Mouse (Mus musculus): ENCODE data around the gene Pde4d. TPM values are rescaled to one million over a fixed set of nuclear protein-coding genes. Genes with fewer than 3 reads are reported as not detected.

Pde4d gene
- total and polyA plus RNA-seq, 3 experiments, result 18.5 to 18.8 TPM; not detected in 1

- no peak overlapping the region for H3K27ac ChIP-seq (ENCODE audit: control insufficient read depth, low read depth, low read length)
- no peaks in the 10 kb centered on the region for H3K79me2 ChIP-seq (ENCODE audit: control insufficient read depth, insufficient read depth, low read length, poor library complexity)
- TF ChIP-seq ZC3H11A (IDR thresholded peaks at IDR 0.05; ENCODE audit: low read depth, low read length) (no peak), SMC3 (IDR thresholded peaks at IDR 0.05; ENCODE audit: low read depth, low read length) (no peak), SIN3A (IDR thresholded peaks at IDR 0.05; ENCODE audit: low read length) (no peak), ELF1 (IDR thresholded peaks at IDR 0.05; ENCODE audit: low read depth, low read length) (no peak), POLR2AphosphoS5 (IDR thresholded peaks at IDR 0.05; ENCODE audit: borderline replicate concordance, low read depth, low read length) (no peak), ETS1 (IDR thresholded peaks at IDR 0.05; ENCODE audit: low read depth, low read length) (no peak), NELFE (IDR thresholded peaks at IDR 0.05; ENCODE audit: low read depth, low read length) (no peak), ZNF384 (IDR thresholded peaks at IDR 0.05; ENCODE audit: low read depth, low read length) (no peak), TBP (IDR thresholded peaks at IDR 0.05; ENCODE audit: low read depth, low read length) (no peak), MEF2A (IDR thresholded peaks at IDR 0.05; ENCODE audit: extremely low read depth, insufficient replicate concordance, low read depth, low read length, poor library complexity, severe bottlenecking) (no peak), KAT2A (conservative IDR thresholded peaks at IDR 0.05; ENCODE audit: low read depth, low read length) (no peak), GATA1 (IDR thresholded peaks at IDR 0.05; ENCODE audit: low read depth, low read length) (no peak), ZKSCAN1 (IDR thresholded peaks at IDR 0.05; ENCODE audit: low read depth, low read length) (no peak), CHD1 (IDR thresholded peaks at IDR 0.05; ENCODE audit: low read depth, low read length) (no peak), E2F4 (IDR thresholded peaks at IDR 0.05; ENCODE audit: borderline replicate concordance, low read depth, low read length) (no peak), GABPA (IDR thresholded peaks at IDR 0.05; ENCODE audit: low read depth, low read length) (no peak), TCF12 (IDR thresholded peaks at IDR 0.05; ENCODE audit: low read depth, low read length) (no peak), MAFK (IDR thresholded peaks at IDR 0.05; ENCODE audit: borderline replicate concordance, low read depth, low read length) (no peak)
- H3K36me3 ChIP-seq (ENCODE audit: control insufficient read depth in 1 of 2, insufficient read depth in 2 of 2, low read length in 2 of 2), result 0 out of 4 replicates have a peak, but pooled peaks cover 0 to 2% of the 10 kb centered on the region in 2 experiments
- DNase-seq (ENCODE audit: low read depth, low spot score), result no peak
- H3K4me1 ChIP-seq (ENCODE audit: control insufficient read depth in 1 of 2, insufficient read depth in 2 of 2, low read length in 2 of 2), result peaks cover 0 to 2% of the 10 kb centered on the region in 2 experiments; a peak in 1 of 4 replicates
- no peaks in the 10 kb centered on the region for H3K9me3 ChIP-seq (replicated peaks; ENCODE audit: insufficient read depth, low read length)
- no peak overlapping the region for H3K4me3 ChIP-seq (ENCODE audit: control insufficient read depth in 1 of 2, insufficient read depth in 1 of 2, low read depth in 2 of 2, low read length in 2 of 2)
- peaks cover 0 to 13% of the 10 kb centered on the region in 2 experiments; a peak in 2 of 4 replicates for H3K27me3 ChIP-seq (ENCODE audit: control insufficient read depth in 1 of 2, insufficient read depth in 2 of 2, low read length in 2 of 2)
- no peak overlapping the region for H3K9ac ChIP-seq (ENCODE audit: control insufficient read depth, low read depth, low read length, poor library complexity, severe bottlenecking)
These were observed 1159.5 kb downstream of the Pde4d start for GRCm38 (mm10) chr13:109609106-109609804.

GRCm38 (mm10) chr13:109609805-109610187, 1160.0 kb downstream of the Pde4d start:
- no peak overlapping the region for H3K4me3 ChIP-seq (ENCODE audit: control insufficient read depth in 1 of 2, insufficient read depth in 1 of 2, low read depth in 2 of 2, low read length in 2 of 2)
- peaks cover 0 to 13% of the 10 kb centered on the region in 2 experiments; a peak in 2 of 4 replicates for H3K27me3 ChIP-seq (ENCODE audit: control insufficient read depth in 1 of 2, insufficient read depth in 2 of 2, low read length in 2 of 2)
- H3K9me3 ChIP-seq (replicated peaks; ENCODE audit: insufficient read depth, low read length), result no peaks in the 10 kb centered on the region
- H3K27ac ChIP-seq (ENCODE audit: control insufficient read depth, low read depth, low read length), result no peak overlapping the region
- H3K79me2 ChIP-seq (ENCODE audit: control insufficient read depth, insufficient read depth, low read length, poor library complexity), result no peaks in the 10 kb centered on the region
- DNase-seq (ENCODE audit: low read depth, low spot score), result peak; percentile 79
- TF ChIP-seq GATA1 (IDR thresholded peaks at IDR 0.05; ENCODE audit: low read depth, low read length), result no peak
- TF ChIP-seq SMC3 (IDR thresholded peaks at IDR 0.05; ENCODE audit: low read depth, low read length), result peak; percentile 68
- peak; percentile 60 to 74 (median 61) for TF ChIP-seq CTCF (IDR thresholded peaks at IDR 0.05 in 2 of 3, conservative IDR thresholded peaks at IDR 0.05 in 1 of 3; ENCODE audit: control insufficient read depth in 1 of 3, insufficient read depth in 1 of 3, low read depth in 2 of 3, low read length in 3 of 3, poor library complexity in 1 of 3, severe bottlenecking in 1 of 3)
- TF ChIP-seq ETS1 (IDR thresholded peaks at IDR 0.05; ENCODE audit: low read depth, low read length), result no peak
- TF ChIP-seq ZNF384 (IDR thresholded peaks at IDR 0.05; ENCODE audit: low read depth, low read length), result 0 out of 2 replicates have a peak, but pooled peaks have one; percentile 17
- TF ChIP-seq RAD21 (IDR thresholded peaks at IDR 0.05; ENCODE audit: low read depth, low read length), result peak; percentile 59
- H3K4me1 ChIP-seq (ENCODE audit: control insufficient read depth in 1 of 2, insufficient read depth in 2 of 2, low read length in 2 of 2), result peaks cover 0 to 2% of the 10 kb centered on the region in 2 experiments; a peak in 1 of 4 replicates
- 0 out of 4 replicates have a peak, but pooled peaks cover 0 to 2% of the 10 kb centered on the region in 2 experiments for H3K36me3 ChIP-seq (ENCODE audit: control insufficient read depth in 1 of 2, insufficient read depth in 2 of 2, low read length in 2 of 2)
- no peak overlapping the region for H3K9ac ChIP-seq (ENCODE audit: control insufficient read depth, low read depth, low read length, poor library complexity, severe bottlenecking)

Measured in MEL (cell line).